Mouse (Mus musculus) liver, postnatal 0 days (tissue): ENCODE results near the gene Ltbp1. TPM values are rescaled to one million over a fixed set of nuclear protein-coding genes. Genes with fewer than 3 reads are reported as not detected.

Source experiments
- ATAC-seq: fragments of 200-750 bp; cut with Nextera tagmentation; 2 replicates; pipeline ENCODE4 v1.8.0; 2017; ENCODE audit warnings: mild to moderate bottlenecking, moderate library complexity
- DNase-seq: peaks from one replicate; pipeline ENCODE4 v3.0.0-alpha.2; 2016
- H3K27ac ChIP-seq: fragments of 300-500 bp; sonication (generic); 2 replicates; pipeline ENCODE4 v1.5.1; 2014; ENCODE audit warnings: antibody characterized with exemption, moderate library complexity, mild to moderate bottlenecking, low read depth
- H3K27me3 ChIP-seq: fragments of 300-500 bp; sonication (generic); 2 replicates; pipeline ENCODE4 v1.6.1; 2014; ENCODE audit warnings: low read length, control low read depth, mixed read lengths; ENCODE audit not compliant: insufficient read depth
- H3K36me3 ChIP-seq: fragments of 300-500 bp; sonication (generic); replicated peaks from 2 replicates; pipeline ENCODE4 v1.6.1; 2014; ENCODE audit warnings: mild to moderate bottlenecking, control low read depth, low read length, moderate library complexity, mixed read lengths; ENCODE audit not compliant: insufficient read depth
- H3K4me1 ChIP-seq: fragments of 300-500 bp; sonication (generic); 2 replicates; pipeline ENCODE4 v1.6.1; 2014; ENCODE audit warnings: antibody characterized with exemption, mild to moderate bottlenecking, control low read depth; ENCODE audit not compliant: insufficient read depth
- H3K4me2 ChIP-seq: fragments of 300-500 bp; sonication (generic); 2 replicates; pipeline ENCODE4 v1.6.1; 2014; ENCODE audit warnings: low read depth, mild to moderate bottlenecking, low read length, moderate library complexity, mixed read lengths
- H3K4me3 ChIP-seq: fragments of 300-500 bp; sonication (generic); 2 replicates; pipeline ENCODE4 v1.5.1; 2014; ENCODE audit warnings: low read depth, low read length
- H3K9ac ChIP-seq: fragments of 300-500 bp; sonication (generic); replicated peaks from 2 replicates; pipeline ENCODE4 v1.6.1; 2014; ENCODE audit warnings: mild to moderate bottlenecking, moderate library complexity
- H3K9me3 ChIP-seq: fragments of 300-500 bp; sonication (generic); 2 replicates; pipeline ENCODE4 v1.6.1; 2016; ENCODE audit warnings: mild to moderate bottlenecking, control low read depth, low read length, mixed read lengths
- CTCF ChIP-seq: sonication (generic); IDR thresholded peaks from 2 replicates; pipeline ENCODE4 v1.5.1; 2016; ENCODE audit warnings: antibody characterized with exemption, low read depth
- EP300 ChIP-seq: IDR thresholded peaks from 2 replicates; pipeline ENCODE4 v1.6.1; 2016; ENCODE audit warnings: antibody characterized with exemption, low read depth, mild to moderate bottlenecking
- WGBS: fragments of 180-500 bp; shearing (Covaris S2); extraction: QIAGEN DNeasy Blood & Tissue Kit; methylation state at CpG from one replicate; pipeline ENCODE4 v1.1.7; 2014; ENCODE audit not compliant: insufficient replicate concordance; 5-methylcytosine and 5-hydroxymethylcytosine counted together
- polyA plus RNA-seq: library from polyadenylated mRNA; unstranded; fragments of >200 nt; fragmentation: Nextera tagmentation; extraction: Ambion mirVana; gene quantifications from 2 replicates; pipeline ENCODE4 v1.2.1, GENCODE M21; 2015

The Ltbp1 gene
- polyA plus RNA-seq, 1 experiment from 2014 or later = 2.8 TPM

- no peak overlapping the region for H3K4me2 ChIP-seq
- no peak overlapping the region for H3K9ac ChIP-seq
- no peaks in the 10 kb centered on the region for H3K9me3 ChIP-seq
- no peaks in the 10 kb centered on the region for H3K4me1 ChIP-seq
- TF ChIP-seq CTCF (no peak), EP300 (no peak)
- H3K4me3 ChIP-seq = no peak overlapping the region
- no peaks in the 10 kb centered on the region for H3K36me3 ChIP-seq
- H3K27ac ChIP-seq = no peak overlapping the region
- 81% methylated on average over 1 of the region's 1 CpGs for WGBS
- H3K27me3 ChIP-seq = no peaks in the 10 kb centered on the region
- DNase-seq (no peak), ATAC-seq (no peak)
These were observed 198.7 kb downstream of the Ltbp1 start for GRCm38 (mm10) chr17:75204065-75204464.

DNA sequence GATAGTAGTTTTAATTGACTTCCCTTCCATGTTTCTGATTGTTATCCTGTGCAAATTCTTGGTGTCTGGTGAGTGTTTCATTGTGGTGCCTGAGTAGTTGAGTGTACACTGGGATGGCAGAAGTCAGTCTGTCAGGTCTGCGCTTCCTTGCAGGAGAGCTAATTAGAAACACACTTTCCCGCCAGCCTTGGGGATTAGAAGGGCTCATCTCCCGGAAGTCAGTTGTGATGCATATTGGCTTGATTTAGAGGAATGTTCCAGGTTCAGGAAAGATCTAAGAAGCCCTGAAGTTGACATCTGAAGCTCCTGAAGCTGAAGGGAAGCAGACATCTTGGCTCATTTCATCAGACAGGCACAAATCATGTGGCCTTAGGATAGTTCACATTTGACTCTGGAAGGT is 200.9 kb downstream of the Ltbp1 start:
- DNase-seq (no peak), ATAC-seq (no peak)
- H3K27me3 ChIP-seq = no peaks in the 10 kb centered on the region
- WGBS = 70% methylated on average over 3 of the region's 3 CpGs
- no peak overlapping the region for H3K27ac ChIP-seq
- no peak overlapping the region for H3K4me2 ChIP-seq
- TF ChIP-seq EP300 = no peak
- no peak for TF ChIP-seq CTCF
- no peak overlapping the region for H3K9ac ChIP-seq
- no peaks in the 10 kb centered on the region for H3K36me3 ChIP-seq
- H3K4me3 ChIP-seq = no peak overlapping the region
- no peaks in the 10 kb centered on the region for H3K4me1 ChIP-seq
- no peaks in the 10 kb centered on the region for H3K9me3 ChIP-seq

DNA sequence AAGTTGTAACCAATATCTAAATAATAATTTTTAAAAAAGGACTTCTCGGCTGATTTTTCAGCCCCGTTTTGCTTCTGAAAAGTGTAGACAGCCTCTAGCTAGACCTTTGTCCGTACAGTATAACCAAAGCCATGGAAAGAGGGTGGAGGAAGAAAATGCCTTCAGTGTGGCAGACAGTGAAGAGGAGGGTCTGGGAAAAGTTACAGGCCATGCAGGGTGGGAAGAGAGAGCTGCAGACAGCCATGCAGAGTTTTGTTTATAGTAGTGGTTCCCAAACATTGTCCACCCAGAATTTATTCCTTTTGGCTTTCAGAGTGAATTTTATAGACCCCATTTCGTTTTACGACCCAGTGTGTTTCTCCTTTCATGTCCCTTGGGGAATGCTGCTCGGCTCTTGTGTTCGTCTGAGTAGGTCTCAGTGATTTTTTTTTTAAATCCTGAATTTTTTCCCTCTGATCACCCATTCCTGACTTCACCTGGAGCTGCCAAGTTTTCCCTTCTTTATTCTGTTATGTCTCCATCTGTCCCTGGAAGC is 202.9 kb downstream of the Ltbp1 start:
- Histone ChIP-seq H3K4me1 (no peaks in the 10 kb centered on the region), H3K9me3 (no peaks in the 10 kb centered on the region), H3K36me3 (no peaks in the 10 kb centered on the region), H3K9ac (no peak overlapping the region), H3K4me3 (no peak overlapping the region), H3K27ac (no peak overlapping the region), H3K27me3 (no peaks in the 10 kb centered on the region), H3K4me2 (no peak overlapping the region)
- no peak for DNase-seq
- ATAC-seq = no peak
- 83% methylated on average over 7 of the region's 7 CpGs for WGBS
- TF ChIP-seq EP300 (no peak), CTCF (no peak)

- H3K9me3 ChIP-seq = no peaks in the 10 kb centered on the region
- H3K27me3 ChIP-seq = no peaks in the 10 kb centered on the region
- DNase-seq (no peak), ATAC-seq (no peak)
- H3K4me3 ChIP-seq = no peak overlapping the region
- H3K36me3 ChIP-seq = no peaks in the 10 kb centered on the region
- 83% methylated on average over 4 of the region's 4 CpGs for WGBS
- H3K4me2 ChIP-seq = no peak overlapping the region
- TF ChIP-seq EP300 (no peak), CTCF (no peak)
- H3K27ac ChIP-seq = no peak overlapping the region
- no peaks in the 10 kb centered on the region for H3K4me1 ChIP-seq
- H3K9ac ChIP-seq = no peak overlapping the region
These were observed 205.2 kb downstream of the Ltbp1 start for GRCm38 (mm10) chr17:75210526-75210925.

DNA sequence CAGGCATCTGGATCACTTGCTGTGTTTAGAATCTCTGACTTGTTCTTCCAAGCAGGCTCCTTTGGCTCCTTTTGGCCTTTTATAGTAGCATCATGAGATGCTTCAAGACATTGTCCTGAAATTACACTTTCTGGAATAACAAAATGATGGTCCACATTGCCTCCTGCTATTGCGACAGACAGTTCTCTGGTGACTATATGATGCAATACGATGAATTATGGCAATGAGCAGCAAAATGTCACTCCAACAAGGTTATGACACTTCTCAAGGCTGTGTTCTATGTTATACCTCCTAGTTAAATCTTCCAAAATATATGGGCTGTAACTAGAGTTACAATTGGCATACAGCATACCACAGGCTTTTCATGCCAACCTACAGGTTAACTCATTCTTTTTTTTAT is 211.0 kb downstream of the Ltbp1 start:
- Histone ChIP-seq H3K4me3 (no peak overlapping the region), H3K27ac (no peak overlapping the region), H3K4me1 (no peaks in the 10 kb centered on the region), H3K27me3 (no peaks in the 10 kb centered on the region), H3K9ac (no peak overlapping the region), H3K4me2 (no peak overlapping the region), H3K9me3 (no peaks in the 10 kb centered on the region), H3K36me3 (no peaks in the 10 kb centered on the region)
- ATAC-seq (no peak), DNase-seq (no peak)
- no peak for TF ChIP-seq CTCF
- no peak for TF ChIP-seq EP300
- 73% methylated on average over 2 of the region's 2 CpGs for WGBS

DNA sequence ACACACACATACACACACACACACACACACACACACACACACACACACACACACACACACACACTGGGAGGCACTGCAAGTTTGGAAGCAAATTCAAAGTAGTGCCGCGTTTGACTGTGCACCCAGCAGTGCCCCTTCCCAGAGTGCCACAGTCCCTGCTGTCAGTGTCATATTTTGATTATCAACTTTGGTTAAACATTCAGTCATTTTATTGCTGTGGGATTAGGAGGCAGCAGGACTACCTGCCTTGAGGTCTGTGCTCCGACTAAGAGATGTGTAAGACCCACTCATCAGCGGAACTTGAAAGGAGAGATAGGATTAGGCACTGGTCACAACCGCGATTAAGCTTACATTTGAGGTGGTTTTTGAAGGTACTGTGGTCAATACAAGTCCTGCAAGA is 213.3 kb downstream of the Ltbp1 start:
- 87% methylated on average over 6 of the region's 6 CpGs for WGBS
- Histone ChIP-seq H3K4me2 (no peak overlapping the region), H3K4me3 (no peak overlapping the region), H3K9ac (no peak overlapping the region), H3K4me1 (no peaks in the 10 kb centered on the region), H3K27me3 (no peaks in the 10 kb centered on the region), H3K27ac (no peak overlapping the region), H3K9me3 (no peaks in the 10 kb centered on the region), H3K36me3 (no peaks in the 10 kb centered on the region)
- ATAC-seq = no peak
- TF ChIP-seq EP300 = no peak
- TF ChIP-seq CTCF = no peak
- DNase-seq = no peak

- Histone ChIP-seq H3K27me3 (no peaks in the 10 kb centered on the region), H3K36me3 (no peaks in the 10 kb centered on the region), H3K4me1 (no peaks in the 10 kb centered on the region), H3K9me3 (no peaks in the 10 kb centered on the region), H3K9ac (no peak overlapping the region), H3K4me2 (no peak overlapping the region), H3K27ac (no peak overlapping the region), H3K4me3 (no peak overlapping the region)
- DNase-seq (no peak), ATAC-seq (no peak)
- 79% methylated on average over 3 of the region's 3 CpGs for WGBS
- TF ChIP-seq EP300 (no peak), CTCF (no peak)
These were observed 223.0 kb downstream of the Ltbp1 start for GRCm38 (mm10) chr17:75228321-75228720.
